Mouse (Mus musculus) neural tube, embryonic 13.5 days (tissue): ENCODE data around the gene Rnd3. TPM values are rescaled to one million over a fixed set of nuclear protein-coding genes. Genes with fewer than 3 reads are reported as not detected.

Experiments used
- ATAC-seq: fragments of 200-750 bp; cut with Nextera tagmentation; 2 replicates; pipeline ENCODE4 v1.8.0; 2017; ENCODE audit warnings: low read depth, mild to moderate bottlenecking, moderate TSS enrichment, moderate library complexity
- H3K27ac ChIP-seq: fragments of 300-500 bp; sonication (generic); replicated peaks from 2 replicates; pipeline ENCODE4 v1.5.1; 2015; ENCODE audit warnings: moderate library complexity, mild to moderate bottlenecking, inconsistent platforms
- H3K27me3 ChIP-seq: fragments of 300-500 bp; sonication (generic); 2 replicates; pipeline ENCODE4 v1.6.1; 2015; ENCODE audit warnings: mild to moderate bottlenecking, inconsistent platforms
- H3K36me3 ChIP-seq: fragments of 300-500 bp; sonication (generic); 2 replicates; pipeline ENCODE4 v1.6.1; 2015; ENCODE audit warnings: mild to moderate bottlenecking, inconsistent platforms
- H3K4me1 ChIP-seq: fragments of 300-500 bp; sonication (generic); replicated peaks from 2 replicates; pipeline ENCODE4 v1.6.1; 2015; ENCODE audit warnings: inconsistent platforms
- H3K4me2 ChIP-seq: fragments of 300-500 bp; sonication (generic); 2 replicates; pipeline ENCODE4 v1.6.1; 2015; ENCODE audit warnings: inconsistent platforms, mild to moderate bottlenecking, moderate library complexity
- H3K4me3 ChIP-seq: fragments of 300-500 bp; sonication (generic); 2 replicates; pipeline ENCODE4 v1.5.1; 2015; ENCODE audit warnings: mild to moderate bottlenecking, inconsistent platforms
- H3K9ac ChIP-seq: fragments of 300-500 bp; sonication (generic); 2 replicates; pipeline ENCODE4 v1.6.1; 2015; ENCODE audit warnings: moderate library complexity, mild to moderate bottlenecking, inconsistent platforms
- H3K9me3 ChIP-seq: fragments of 300-500 bp; sonication (generic); 2 replicates; pipeline ENCODE4 v1.6.1; 2016; ENCODE audit warnings: inconsistent platforms
- WGBS: fragments of 180-500 bp; shearing (Covaris S2); methylation state at CpG from one replicate; pipeline ENCODE4 v1.1.7; 2015; 5-methylcytosine and 5-hydroxymethylcytosine counted together
- polyA plus RNA-seq: library from polyadenylated mRNA; unstranded; fragments of >200 nt; fragmentation: Nextera tagmentation; extraction: Ambion mirVana; gene quantifications from 2 replicates; pipeline ENCODE4 v1.2.1, GENCODE M21; 2015

Rnd3 gene
- 158 and 171 TPM in 2 replicates for polyA plus RNA-seq

DNA sequence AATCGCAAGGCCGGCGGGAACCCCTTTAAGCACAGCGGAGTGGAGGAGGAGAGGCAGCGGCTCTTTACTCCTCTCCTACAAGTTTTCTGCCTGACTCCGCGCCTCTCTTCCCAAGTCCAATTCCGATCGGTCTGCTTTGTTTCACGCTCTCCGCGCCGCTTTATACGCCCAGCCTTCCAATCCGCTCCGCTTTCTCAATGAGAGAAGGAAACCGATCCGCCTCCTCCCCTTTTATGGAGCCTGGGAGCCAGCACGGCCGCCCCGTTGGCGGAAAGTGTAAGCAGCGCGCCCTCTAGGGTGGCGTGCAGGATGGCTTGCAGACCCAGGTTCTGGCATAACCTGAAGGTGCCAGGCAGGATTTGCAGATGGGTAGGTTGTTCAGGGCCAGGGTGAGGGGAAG is at the start of gene Rnd3:
Rnd3 (minus strand) TSS at position 137 of the 400 bp plus-strand sequence.
- ATAC-seq = peak; percentile 74
- Histone ChIP-seq H3K27ac (peak within 1 kb of the TSS; percentile 94), H3K4me2 (peak within 1 kb of the TSS; percentile 75), H3K4me1 (peaks cover 21% of the 10 kb centered on the region), H3K9me3 (no peaks in the 10 kb centered on the region), H3K9ac (peak within 1 kb of the TSS; percentile 92), H3K27me3 (no peaks in the 10 kb centered on the region), H3K4me3 (peak within 1 kb of the TSS; percentile 97), H3K36me3 (no peaks in the 10 kb centered on the region)
- WGBS = under 1% methylated on average over 25 of the region's 25 CpGs

DNA sequence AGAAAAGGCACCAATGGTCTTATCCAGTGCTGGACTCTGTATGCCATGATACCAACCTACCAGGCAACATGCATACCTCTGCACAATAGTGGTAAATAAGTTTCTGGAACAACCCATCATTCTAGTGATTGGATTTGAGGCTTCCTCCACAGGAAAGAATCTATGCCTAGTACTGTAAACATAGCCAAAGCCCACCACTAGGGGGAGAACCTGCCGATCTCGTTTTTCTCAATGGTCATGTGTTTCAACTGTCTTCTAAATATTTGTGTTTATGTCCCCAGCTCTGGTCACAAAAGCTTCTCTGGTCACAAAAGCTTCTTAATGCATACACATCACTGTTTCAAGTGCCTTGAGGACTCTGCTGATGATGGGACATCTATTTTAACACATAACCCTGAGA is 43.4 kb upstream of the Rnd3 start:
- Histone ChIP-seq H3K27ac (no peak overlapping the region), H3K36me3 (no peaks in the 10 kb centered on the region), H3K4me3 (no peak overlapping the region), H3K4me1 (no peaks in the 10 kb centered on the region), H3K9me3 (no peaks in the 10 kb centered on the region), H3K4me2 (no peak overlapping the region), H3K27me3 (no peaks in the 10 kb centered on the region), H3K9ac (no peak overlapping the region)
- ATAC-seq = no peak
- 54% methylated on average over 2 of the region's 2 CpGs for WGBS

DNA sequence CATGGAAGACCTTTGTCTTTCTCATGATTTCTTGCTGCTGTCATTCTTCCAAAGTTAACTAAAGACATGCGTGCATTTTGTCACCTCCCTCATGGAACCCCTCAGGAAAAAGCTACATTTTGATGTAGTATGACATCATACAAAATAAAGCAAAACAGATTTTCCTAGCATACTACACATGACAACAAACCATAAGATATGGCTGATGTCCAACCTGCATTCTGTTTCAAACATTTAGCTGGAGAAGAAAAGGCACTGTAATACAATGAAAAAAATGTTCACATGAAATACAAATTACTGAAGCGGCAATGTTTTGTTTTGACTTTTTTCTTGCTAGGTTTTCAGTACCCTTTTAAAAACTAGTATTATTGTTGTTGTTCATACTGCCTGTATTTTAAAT is 36.9 kb upstream of the Rnd3 start:
- H3K27me3 ChIP-seq = no peaks in the 10 kb centered on the region
- H3K4me2 ChIP-seq = no peak overlapping the region
- H3K27ac ChIP-seq = no peak overlapping the region
- 87% methylated on average over 2 of the region's 2 CpGs for WGBS
- no peak overlapping the region for H3K4me3 ChIP-seq
- peaks cover 7% of the 10 kb centered on the region for H3K4me1 ChIP-seq
- no peaks in the 10 kb centered on the region for H3K9me3 ChIP-seq
- H3K9ac ChIP-seq = no peak overlapping the region
- no peak for ATAC-seq
- H3K36me3 ChIP-seq = no peaks in the 10 kb centered on the region

DNA sequence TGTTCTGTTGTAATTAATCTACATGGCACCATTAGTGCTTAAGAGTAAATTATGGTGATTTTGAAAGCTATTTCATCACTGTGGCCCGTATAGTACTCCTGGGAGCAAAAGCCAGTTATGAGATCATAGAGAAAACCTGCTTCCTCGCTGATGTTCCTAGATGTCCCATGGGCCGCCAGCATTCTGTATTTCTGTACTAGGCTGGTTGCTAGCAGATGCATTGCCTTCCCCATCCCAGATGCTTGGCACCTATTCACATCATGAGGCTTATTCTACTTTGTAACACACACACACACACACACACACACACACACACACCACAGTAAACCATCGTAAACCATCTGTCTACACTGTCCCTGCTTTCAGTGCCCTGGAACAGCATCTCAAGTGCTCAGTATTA is 34.1 kb upstream of the Rnd3 start:
- Histone ChIP-seq H3K4me3 (no peak overlapping the region), H3K27ac (0 out of 2 replicates have a peak overlapping the region, but pooled peaks have one; percentile 20), H3K9me3 (no peaks in the 10 kb centered on the region), H3K27me3 (no peaks in the 10 kb centered on the region), H3K4me1 (peaks cover 7% of the 10 kb centered on the region), H3K9ac (no peak overlapping the region), H3K36me3 (no peaks in the 10 kb centered on the region), H3K4me2 (no peak overlapping the region)
- ATAC-seq = peak; percentile 91
- 45% methylated on average over 4 of the region's 4 CpGs for WGBS

DNA sequence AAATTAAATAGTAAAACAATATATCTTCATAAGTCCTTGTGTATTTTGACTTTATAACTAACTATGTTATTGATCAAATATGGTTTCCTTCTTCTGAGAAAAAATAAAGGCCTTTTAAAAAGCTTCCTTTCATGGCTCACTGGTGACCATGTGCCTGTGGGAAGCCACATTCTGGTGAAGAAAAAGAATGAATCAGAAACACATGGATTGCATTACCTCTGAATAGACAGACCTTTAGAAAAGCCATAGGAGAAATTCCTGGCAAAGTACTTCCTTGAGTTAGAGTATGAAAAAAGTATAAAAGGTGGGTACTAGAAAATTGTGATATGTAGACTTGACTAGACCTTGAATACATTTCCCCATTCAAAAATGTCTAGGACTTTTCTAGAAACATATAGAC is 32.5 kb upstream of the Rnd3 start:
- Histone ChIP-seq H3K9me3 (no peaks in the 10 kb centered on the region), H3K27ac (no peak overlapping the region), H3K9ac (no peak overlapping the region), H3K27me3 (no peaks in the 10 kb centered on the region), H3K4me2 (no peak overlapping the region), H3K36me3 (no peaks in the 10 kb centered on the region), H3K4me1 (peaks cover 7% of the 10 kb centered on the region), H3K4me3 (no peak overlapping the region)
- no peak for ATAC-seq

DNA sequence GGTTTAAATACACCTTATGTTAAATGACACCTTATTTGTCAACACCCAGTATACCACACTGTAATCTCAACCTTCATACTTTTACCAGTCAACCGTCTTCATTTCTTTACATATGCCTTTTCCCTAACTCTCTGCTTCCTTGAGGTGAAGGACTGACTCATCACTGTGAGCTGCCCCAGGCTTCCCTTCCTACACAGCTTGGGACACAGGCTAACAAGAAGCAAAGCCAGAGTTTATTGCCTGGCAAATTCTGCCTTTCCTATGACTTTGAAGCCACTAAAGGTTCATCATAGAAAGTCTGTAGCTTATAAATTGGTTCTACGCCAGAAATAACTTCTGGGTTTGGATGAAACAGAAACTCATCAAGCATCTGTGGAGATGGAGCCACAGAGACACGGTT is 30.2 kb upstream of the Rnd3 start:
- Histone ChIP-seq H3K4me1 (peaks cover 7% of the 10 kb centered on the region), H3K27me3 (no peaks in the 10 kb centered on the region), H3K27ac (no peak overlapping the region), H3K9me3 (no peaks in the 10 kb centered on the region), H3K4me2 (no peak overlapping the region), H3K9ac (no peak overlapping the region), H3K4me3 (no peak overlapping the region), H3K36me3 (no peaks in the 10 kb centered on the region)
- 83% methylated on average over 3 of the region's 3 CpGs for WGBS
- ATAC-seq = no peak

DNA sequence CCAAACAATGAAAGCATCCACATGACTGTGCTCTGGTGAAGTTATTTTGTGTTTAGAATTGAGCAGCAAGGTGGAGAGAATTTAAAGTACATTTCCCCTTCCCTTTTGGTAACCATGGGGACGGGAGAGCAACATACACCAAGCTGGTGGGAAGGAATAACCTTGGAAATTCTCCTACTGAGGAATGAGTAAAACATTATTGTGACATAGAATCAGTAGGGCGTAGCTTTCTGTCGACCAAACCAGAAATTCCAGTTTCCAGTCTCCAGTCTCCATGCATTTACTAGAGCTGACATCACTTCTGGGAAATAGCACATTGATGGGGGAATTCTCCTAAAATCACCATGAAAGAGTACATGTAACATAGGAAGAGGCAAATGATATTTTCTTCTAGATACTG is 28.7 kb upstream of the Rnd3 start:
- Histone ChIP-seq H3K4me2 (no peak overlapping the region), H3K27me3 (no peaks in the 10 kb centered on the region), H3K4me1 (peaks cover under 1% of the 10 kb centered on the region; the same call in 1 of the 2 replicates), H3K9ac (no peak overlapping the region), H3K36me3 (no peaks in the 10 kb centered on the region), H3K27ac (no peak overlapping the region), H3K4me3 (no peak overlapping the region), H3K9me3 (no peaks in the 10 kb centered on the region)
- no peak for ATAC-seq
- WGBS = 80% methylated on average over 3 of the region's 3 CpGs

DNA sequence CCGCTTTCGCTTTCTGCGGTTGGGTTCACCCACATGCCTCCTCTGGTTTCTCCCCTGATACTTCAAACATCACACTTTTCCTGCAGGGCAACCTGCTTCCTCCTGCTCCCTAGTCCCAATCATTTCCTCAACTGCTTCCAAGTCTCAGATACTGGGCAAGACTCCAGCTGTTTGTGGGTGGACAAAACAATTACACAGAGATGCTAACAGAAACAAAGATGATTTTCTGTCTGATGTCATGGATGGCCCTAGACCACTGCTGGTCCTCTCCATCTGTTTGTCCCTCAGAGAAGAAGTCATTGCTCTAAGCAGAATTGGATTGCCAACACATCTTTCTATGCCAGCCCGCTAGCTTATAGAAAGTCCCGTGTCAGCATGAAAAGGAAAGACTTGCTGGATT is 26.4 kb upstream of the Rnd3 start:
- WGBS = 93% methylated on average over 5 of the region's 5 CpGs
- no peaks in the 10 kb centered on the region for H3K27me3 ChIP-seq
- no peaks in the 10 kb centered on the region for H3K9me3 ChIP-seq
- no peak overlapping the region for H3K4me2 ChIP-seq
- H3K9ac ChIP-seq = no peak overlapping the region
- H3K4me1 ChIP-seq = no peaks in the 10 kb centered on the region
- ATAC-seq = no peak
- no peaks in the 10 kb centered on the region for H3K36me3 ChIP-seq
- H3K27ac ChIP-seq = no peak overlapping the region
- H3K4me3 ChIP-seq = no peak overlapping the region

DNA sequence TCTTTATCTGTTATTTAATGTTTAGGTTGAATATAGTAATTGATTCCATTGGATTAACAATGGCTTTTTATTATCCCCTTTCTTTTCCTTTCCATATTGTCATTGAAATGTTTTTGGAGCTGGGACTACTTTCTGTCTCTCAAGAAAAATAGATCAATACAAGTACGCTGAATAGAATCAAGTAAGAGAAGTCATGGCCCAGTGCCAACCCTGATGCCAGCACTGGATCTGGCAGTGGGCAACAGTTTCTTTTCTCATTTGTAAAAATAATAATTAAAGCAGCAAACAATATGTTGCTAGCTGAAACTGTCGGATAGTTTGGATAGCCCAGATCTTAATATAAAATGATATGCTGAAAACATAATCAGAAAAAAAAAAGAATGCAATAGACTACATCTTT is 12.2 kb upstream of the Rnd3 start:
- ATAC-seq = no peak
- WGBS = 74% methylated on average over 2 of the region's 2 CpGs
- no peak overlapping the region for H3K9ac ChIP-seq
- H3K36me3 ChIP-seq = no peaks in the 10 kb centered on the region
- no peak overlapping the region for H3K27ac ChIP-seq
- no peaks in the 10 kb centered on the region for H3K27me3 ChIP-seq
- no peaks in the 10 kb centered on the region for H3K4me1 ChIP-seq
- no peak overlapping the region for H3K4me2 ChIP-seq
- no peaks in the 10 kb centered on the region for H3K9me3 ChIP-seq
- H3K4me3 ChIP-seq = no peak overlapping the region

DNA sequence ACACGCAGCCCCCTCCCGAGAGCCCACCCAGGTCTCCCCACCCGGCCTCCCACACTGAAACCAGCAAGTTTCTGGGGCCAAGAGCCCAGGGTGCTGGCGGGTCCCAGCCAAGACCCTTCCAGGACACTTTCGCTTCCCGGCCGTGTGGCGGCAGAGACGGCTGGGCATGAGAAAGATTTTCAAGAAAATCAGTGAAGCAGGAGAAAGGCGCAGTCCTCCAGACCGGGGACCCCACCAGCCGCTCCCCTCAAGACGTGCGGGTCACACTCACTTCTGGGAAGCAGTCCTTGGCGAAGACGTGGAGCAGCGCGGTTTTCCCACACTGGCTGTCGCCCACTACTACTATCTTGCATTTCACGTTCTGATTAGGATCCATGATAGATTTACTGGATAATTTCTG is 457 bp downstream of the Rnd3 start:
- H3K27me3 ChIP-seq = no peaks in the 10 kb centered on the region
- H3K9ac ChIP-seq = peak overlapping the region; percentile 92
- H3K4me1 ChIP-seq = peaks cover 26% of the 10 kb centered on the region
- H3K9me3 ChIP-seq = no peaks in the 10 kb centered on the region
- H3K27ac ChIP-seq = peak overlapping the region; percentile 94
- H3K4me2 ChIP-seq = peak overlapping the region; percentile 75
- 0 out of 2 replicates have a peak, but pooled peaks cover under 1% of the 10 kb centered on the region for H3K36me3 ChIP-seq
- H3K4me3 ChIP-seq = peak overlapping the region; percentile 97
- WGBS = 0% methylated on average over 20 of the region's 20 CpGs
- ATAC-seq = peak; percentile 51

DNA sequence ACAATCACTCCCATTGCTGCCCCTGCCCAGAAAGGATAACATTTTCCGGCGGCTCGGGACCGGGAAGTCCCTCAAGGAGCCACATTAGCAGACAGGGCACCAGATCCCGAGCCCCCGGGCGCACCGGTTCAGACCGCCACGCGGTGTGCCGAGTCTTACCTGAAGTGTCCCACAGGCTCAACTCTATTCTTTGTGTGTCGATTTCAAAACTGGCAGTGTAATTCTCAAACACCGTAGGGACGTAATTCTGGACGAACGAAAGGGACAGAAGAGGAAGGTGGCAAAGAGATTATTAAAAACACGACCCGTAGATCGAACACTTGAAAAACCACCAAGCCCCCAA is 875 bp downstream of the Rnd3 start:
- ATAC-seq = peak; percentile 24
- Histone ChIP-seq H3K4me1 (peaks cover 30% of the 10 kb centered on the region), H3K4me3 (peak overlapping the region; percentile 97), H3K9ac (peak overlapping the region; percentile 92), H3K9me3 (no peaks in the 10 kb centered on the region), H3K4me2 (peak overlapping the region; percentile 75), H3K36me3 (0 out of 2 replicates have a peak, but pooled peaks cover 5% of the 10 kb centered on the region), H3K27ac (peak overlapping the region; percentile 94), H3K27me3 (no peaks in the 10 kb centered on the region)
- WGBS = under 1% methylated on average over 20 of the region's 20 CpGs

DNA sequence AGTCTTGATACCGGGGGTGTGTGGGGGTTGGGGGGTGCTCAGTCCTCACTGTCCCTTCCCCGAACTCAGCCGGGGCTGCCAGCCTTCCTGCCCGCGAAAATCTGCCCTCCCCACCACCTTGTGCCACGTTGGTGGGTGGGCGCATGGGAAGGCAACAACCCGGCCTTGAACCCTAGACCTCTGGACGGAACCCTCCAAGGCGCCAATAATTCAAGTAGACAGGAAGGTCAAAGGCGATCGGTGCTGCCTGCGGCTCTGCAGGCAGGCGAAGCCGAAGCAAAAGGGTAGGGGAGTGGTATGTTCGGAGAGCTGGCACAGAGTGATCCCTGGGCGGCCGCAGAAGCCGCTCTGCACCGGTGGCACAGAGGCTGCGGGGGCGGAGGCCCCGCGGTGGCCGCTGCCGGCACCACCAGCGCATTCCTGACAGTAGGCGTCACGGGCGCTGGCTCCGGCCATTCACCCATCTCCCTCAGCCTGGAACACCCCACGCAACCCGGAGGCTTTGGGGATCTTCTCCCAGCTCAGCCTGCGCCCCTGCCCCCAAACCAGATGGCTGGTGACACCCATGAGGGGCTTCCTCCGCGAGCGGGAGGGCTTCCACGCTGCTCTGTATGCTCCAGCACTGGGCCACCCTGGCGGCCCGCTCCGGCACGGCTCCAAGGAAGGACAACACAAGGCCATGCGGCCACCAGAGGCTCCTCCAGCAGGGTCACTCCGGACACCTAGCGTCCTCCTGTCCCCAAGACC is 1.4 kb downstream of the Rnd3 start:
- ATAC-seq = peak; percentile 63
- under 1% methylated on average over 45 of the region's 45 CpGs for WGBS
- Histone ChIP-seq H3K36me3 (0 out of 2 replicates have a peak, but pooled peaks cover 6% of the 10 kb centered on the region), H3K27me3 (no peaks in the 10 kb centered on the region), H3K9me3 (no peaks in the 10 kb centered on the region), H3K4me2 (peak overlapping the region; percentile 75), H3K4me3 (peak overlapping the region; percentile 97), H3K27ac (peak overlapping the region; percentile 94), H3K9ac (peak overlapping the region; percentile 92), H3K4me1 (peaks cover 36% of the 10 kb centered on the region)

DNA sequence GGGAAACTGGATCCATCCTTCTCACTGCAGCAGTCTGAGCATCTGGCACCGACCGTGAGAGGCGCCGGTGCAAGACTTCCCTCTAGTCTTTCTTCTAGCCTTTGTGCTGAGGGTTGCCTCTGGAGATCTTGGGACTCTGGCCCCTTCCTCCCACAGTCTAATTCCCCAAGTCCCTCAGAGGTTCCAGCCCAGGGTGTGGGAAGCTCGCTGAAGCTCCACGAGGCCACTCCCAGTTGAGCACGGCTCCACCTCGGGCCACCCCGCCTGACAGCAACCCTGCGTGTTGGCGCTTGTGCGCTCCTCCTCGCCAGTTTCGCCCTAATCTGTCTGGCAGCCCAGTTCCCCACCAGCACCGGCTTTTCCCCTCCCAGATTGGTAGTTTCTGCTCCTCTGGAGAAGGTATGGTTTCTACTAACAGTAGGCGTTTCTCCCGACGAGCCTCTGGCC is 2.0 kb downstream of the Rnd3 start:
- ATAC-seq = peak; percentile 80
- peak overlapping the region; percentile 75 for H3K4me2 ChIP-seq
- H3K27me3 ChIP-seq = no peaks in the 10 kb centered on the region
- H3K9me3 ChIP-seq = no peaks in the 10 kb centered on the region
- peaks cover 42% of the 10 kb centered on the region for H3K4me1 ChIP-seq
- 0 out of 2 replicates have a peak, but pooled peaks cover 6% of the 10 kb centered on the region for H3K36me3 ChIP-seq
- WGBS = under 1% methylated on average over 18 of the region's 18 CpGs
- H3K27ac ChIP-seq = peak overlapping the region; percentile 94
- peak overlapping the region; percentile 97 for H3K4me3 ChIP-seq
- H3K9ac ChIP-seq = peak overlapping the region; percentile 92
